Mouse (Mus musculus): Measurements from ENCODE around the gene Inpp5b. TPM values are rescaled to one million over a fixed set of nuclear protein-coding genes. Genes with fewer than 3 reads are reported as not detected.

Inpp5b gene
- polyA plus RNA-seq (2016; fragmentation: Nextera tagmentation; extraction: Ambion mirVana) = 28.7 and 29.5 TPM in 2 replicates

- no peaks in the 10 kb centered on the region for H3K27me3 ChIP-seq
- H3K36me3 ChIP-seq = no peaks in the 10 kb centered on the region
- peak within 1 kb of the TSS; percentile 60 for H3K4me3 ChIP-seq
- H3K27ac ChIP-seq = 0 out of 2 replicates have a peak within 1 kb of the TSS, but pooled peaks have one; percentile 12
- ATAC-seq (ENCODE audit: insufficient number of reproducible peaks, insufficient read depth, low FRiP score, low TSS enrichment) = peak; percentile 85
- 17% methylated on average over 25 of the region's 25 CpGs for WGBS
- H3K4me2 ChIP-seq (replicated peaks) = peak within 1 kb of the TSS; percentile 69
- 0 out of 2 replicates have a peak, but pooled peaks cover 3% of the 10 kb centered on the region for H3K4me1 ChIP-seq
- peak within 1 kb of the TSS; percentile 64 for H3K9ac ChIP-seq
- H3K9me3 ChIP-seq = no peaks in the 10 kb centered on the region
These were observed at the start of gene Inpp5b for GRCm38 (mm10) chr4:124741376-124742343. Gene Inpp5b (plus strand): TSS chr4:124741850.

DNA sequence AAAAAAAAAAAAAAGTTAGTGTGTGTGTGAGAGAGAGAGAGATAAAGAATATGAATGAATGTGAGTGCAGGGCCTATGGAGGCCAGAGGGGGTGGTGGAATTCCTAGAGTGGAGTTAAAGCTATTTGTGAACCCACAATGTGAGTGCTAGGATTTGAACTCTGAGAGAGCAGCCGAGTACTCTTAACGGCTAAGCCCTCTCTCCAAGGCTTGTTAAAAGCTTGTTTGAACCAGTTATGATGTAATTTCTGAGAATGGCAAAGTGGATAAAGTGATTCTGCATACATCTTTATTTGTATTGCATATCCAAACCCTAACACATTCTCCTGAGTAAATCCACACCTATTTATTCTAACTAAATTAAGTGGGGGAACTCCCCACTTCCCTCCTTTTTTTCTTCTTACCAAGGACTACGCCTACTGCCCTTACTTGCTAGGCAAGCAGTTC lies 49.2 kb upstream of the Inpp5b start:
- Histone ChIP-seq H3K9me3 (no peaks in the 10 kb centered on the region), H3K27ac (no peak overlapping the region), H3K36me3 (peaks cover 7% of the 10 kb centered on the region; the same call in 1 of the 2 replicates), H3K4me1 (peaks cover 16% of the 10 kb centered on the region; the same call in 1 of the 2 replicates), H3K4me2 (replicated peaks) (peak overlapping the region; percentile 68), H3K9ac (peak overlapping the region; percentile 81), H3K4me3 (peak overlapping the region; percentile 87), H3K27me3 (0 out of 2 replicates have a peak, but pooled peaks cover 4% of the 10 kb centered on the region)
- no peak for ATAC-seq (ENCODE audit: insufficient number of reproducible peaks, insufficient read depth, low FRiP score, low TSS enrichment)
- 67% methylated on average over 3 of the region's 3 CpGs for WGBS

GRCm38 (mm10) chr4:124693135-124693894 lies 48.3 kb upstream of the Inpp5b start, which contains the start of gene Utp11:
Gene Utp11 (minus strand): TSS chr4:124693600.
- Histone ChIP-seq H3K4me1 (peaks cover 16% of the 10 kb centered on the region; the same call in 1 of the 2 replicates), H3K4me3 (peak within 1 kb of the TSS; percentile 87), H3K4me2 (replicated peaks) (peak within 1 kb of the TSS; percentile 68), H3K27me3 (0 out of 2 replicates have a peak, but pooled peaks cover 4% of the 10 kb centered on the region), H3K27ac (peak within 1 kb of the TSS; percentile 55; the same call in 1 of the 2 replicates), H3K9me3 (no peaks in the 10 kb centered on the region), H3K36me3 (peaks cover 7% of the 10 kb centered on the region; the same call in 1 of the 2 replicates), H3K9ac (peak within 1 kb of the TSS; percentile 81)
- under 1% methylated on average over 43 of the region's 43 CpGs for WGBS
- peak; percentile 92 for ATAC-seq (ENCODE audit: insufficient number of reproducible peaks, insufficient read depth, low FRiP score, low TSS enrichment)

- Histone ChIP-seq H3K4me3 (no peak overlapping the region), H3K36me3 (0 out of 2 replicates have a peak, but pooled peaks cover under 1% of the 10 kb centered on the region), H3K9ac (no peak overlapping the region), H3K4me2 (replicated peaks) (no peak overlapping the region), H3K27ac (no peak overlapping the region), H3K27me3 (0 out of 2 replicates have a peak, but pooled peaks cover 4% of the 10 kb centered on the region), H3K4me1 (peaks cover 18% of the 10 kb centered on the region), H3K9me3 (no peaks in the 10 kb centered on the region)
- no peak for ATAC-seq (ENCODE audit: insufficient number of reproducible peaks, insufficient read depth, low FRiP score, low TSS enrichment)
- WGBS = 76% methylated on average over 2 of the region's 2 CpGs
These were observed 47.1 kb upstream of the Inpp5b start for GRCm38 (mm10) chr4:124694572-124694971.

GRCm38 (mm10) chr4:124695786-124696516 lies 45.7 kb upstream of the Inpp5b start:
- Histone ChIP-seq H3K4me3 (no peak overlapping the region), H3K4me1 (peaks cover 21% of the 10 kb centered on the region), H3K9me3 (no peaks in the 10 kb centered on the region), H3K27ac (no peak overlapping the region), H3K4me2 (replicated peaks) (no peak overlapping the region; the same call in 1 of the 2 replicates), H3K9ac (peak overlapping the region; percentile 12; the same call in 1 of the 2 replicates), H3K27me3 (0 out of 2 replicates have a peak, but pooled peaks cover 4% of the 10 kb centered on the region), H3K36me3 (no peaks in the 10 kb centered on the region)
- WGBS = 14% methylated on average over 18 of the region's 18 CpGs
- no peak for ATAC-seq (ENCODE audit: insufficient number of reproducible peaks, insufficient read depth, low FRiP score, low TSS enrichment)

- no peak for ATAC-seq (ENCODE audit: insufficient number of reproducible peaks, insufficient read depth, low FRiP score, low TSS enrichment)
- H3K9ac ChIP-seq = peak overlapping the region; percentile 98
- 0 out of 2 replicates have a peak, but pooled peaks cover 4% of the 10 kb centered on the region for H3K27me3 ChIP-seq
- H3K4me1 ChIP-seq = peaks cover 50% of the 10 kb centered on the region
- peak overlapping the region; percentile 97 for H3K27ac ChIP-seq
- H3K36me3 ChIP-seq = no peaks in the 10 kb centered on the region
- peak overlapping the region; percentile 95 for H3K4me3 ChIP-seq
- H3K4me2 ChIP-seq (replicated peaks) = peak overlapping the region; percentile 80
- no peaks in the 10 kb centered on the region for H3K9me3 ChIP-seq
- WGBS = 3% methylated on average over 6 of the region's 6 CpGs
These were observed 41.9 kb upstream of the Inpp5b start for GRCm38 (mm10) chr4:124699791-124700190.

DNA sequence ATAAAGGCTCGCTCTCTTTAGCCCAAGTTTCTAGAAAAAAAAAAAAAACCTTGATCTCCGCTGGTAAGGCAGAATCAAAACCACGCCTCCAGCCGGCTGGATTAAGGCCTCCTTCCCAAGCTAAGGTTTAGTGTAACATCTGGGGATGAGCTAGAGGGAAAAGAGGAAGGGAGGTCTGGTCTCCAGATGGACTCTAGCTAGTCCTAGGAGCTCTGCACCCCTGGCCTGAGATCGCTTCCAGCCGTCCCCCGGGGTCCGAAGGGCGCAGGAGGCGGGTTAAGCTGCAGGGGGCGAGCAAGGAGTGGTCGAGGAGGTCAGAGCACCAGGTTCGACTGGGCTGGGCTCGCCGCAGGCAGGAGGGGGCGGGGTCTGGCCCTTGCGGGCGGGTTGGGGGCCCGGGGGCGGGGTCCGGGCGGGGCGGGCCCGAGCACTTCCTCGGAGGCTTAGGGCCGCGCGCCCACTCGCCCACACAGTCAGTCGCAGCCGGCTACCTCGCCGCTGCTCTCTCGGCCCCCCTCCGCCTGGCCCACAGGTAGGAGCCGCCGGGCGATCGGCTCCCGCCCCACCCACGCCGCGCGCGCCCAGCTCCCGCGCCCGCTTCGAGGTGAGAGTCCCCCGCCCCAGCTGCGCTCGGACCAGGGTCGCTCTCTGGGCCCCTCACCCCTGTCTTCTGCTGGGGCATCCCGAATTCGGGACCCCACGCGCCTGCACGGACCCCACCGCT lies 41.2 kb upstream of the Inpp5b start, which contains the start of gene Fhl3:
Gene Fhl3 (plus strand): TSS at position 454 of the 724 bp plus-strand sequence.
- under 1% methylated on average over 47 of the region's 59 CpGs for WGBS
- H3K4me3 ChIP-seq = peak within 1 kb of the TSS; percentile 95
- H3K27me3 ChIP-seq = no peaks in the 10 kb centered on the region
- H3K36me3 ChIP-seq = 0 out of 2 replicates have a peak, but pooled peaks cover 3% of the 10 kb centered on the region
- H3K9ac ChIP-seq = peak within 1 kb of the TSS; percentile 98
- ATAC-seq (ENCODE audit: insufficient number of reproducible peaks, insufficient read depth, low FRiP score, low TSS enrichment) = peak; percentile 61
- peak within 1 kb of the TSS; percentile 80 for H3K4me2 ChIP-seq (replicated peaks)
- H3K4me1 ChIP-seq = peaks cover 56% of the 10 kb centered on the region
- H3K9me3 ChIP-seq = no peaks in the 10 kb centered on the region
- peak within 1 kb of the TSS; percentile 97 for H3K27ac ChIP-seq

DNA sequence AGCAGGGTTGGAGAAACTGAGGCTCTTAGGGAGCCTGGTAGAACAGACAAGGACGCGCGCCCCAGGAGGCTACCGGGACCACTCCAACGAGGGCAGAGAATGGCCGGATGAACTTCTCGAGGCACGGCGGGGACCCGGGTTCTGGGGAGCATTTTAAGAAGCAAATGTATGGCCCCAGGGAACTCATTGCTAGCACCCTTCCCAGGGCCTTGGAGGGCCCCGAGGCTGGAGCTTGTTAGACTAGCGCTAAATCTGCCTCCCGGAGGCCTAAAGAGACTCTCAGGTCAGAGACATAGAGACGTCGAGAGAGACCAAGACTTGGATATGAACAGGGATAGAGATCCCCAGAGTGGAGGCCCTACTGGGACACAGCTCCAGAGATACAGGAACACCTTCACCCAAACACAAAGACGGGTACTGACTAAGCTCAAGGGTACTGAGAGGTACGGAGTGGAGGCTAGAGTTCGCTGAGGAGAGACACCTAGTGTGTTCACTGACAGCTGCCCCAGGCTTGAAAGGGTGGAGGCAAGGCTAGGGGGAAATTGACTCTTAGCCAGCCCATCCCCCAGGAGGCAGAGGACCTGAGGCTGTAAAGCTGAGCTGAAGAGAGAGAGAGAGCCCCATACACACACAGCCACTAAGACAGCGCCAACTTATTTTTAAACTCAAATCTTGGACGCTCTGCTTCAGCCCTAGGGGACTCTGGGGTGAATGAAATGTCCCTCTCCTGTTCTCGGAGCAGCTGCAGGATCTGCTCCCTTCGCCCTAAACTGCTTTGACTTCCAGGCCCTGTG lies 40.4 kb upstream of the Inpp5b start:
- 0 out of 2 replicates have a peak, but pooled peaks have one; percentile 3 for ATAC-seq (ENCODE audit: insufficient number of reproducible peaks, insufficient read depth, low FRiP score, low TSS enrichment)
- H3K9me3 ChIP-seq = no peaks in the 10 kb centered on the region
- peak overlapping the region; percentile 95 for H3K4me3 ChIP-seq
- peak overlapping the region; percentile 98 for H3K9ac ChIP-seq
- peaks cover 55% of the 10 kb centered on the region for H3K4me1 ChIP-seq
- peaks cover 12% of the 10 kb centered on the region for H3K36me3 ChIP-seq
- H3K4me2 ChIP-seq (replicated peaks) = peak overlapping the region; percentile 80
- peak overlapping the region; percentile 97 for H3K27ac ChIP-seq
- WGBS = under 1% methylated on average over 22 of the region's 22 CpGs
- no peaks in the 10 kb centered on the region for H3K27me3 ChIP-seq

- H3K4me1 ChIP-seq = peaks cover 54% of the 10 kb centered on the region
- no peaks in the 10 kb centered on the region for H3K27me3 ChIP-seq
- no peak for ATAC-seq (ENCODE audit: insufficient number of reproducible peaks, insufficient read depth, low FRiP score, low TSS enrichment)
- peaks cover 16% of the 10 kb centered on the region for H3K36me3 ChIP-seq
- H3K9me3 ChIP-seq = no peaks in the 10 kb centered on the region
- H3K4me2 ChIP-seq (replicated peaks) = peak overlapping the region; percentile 80
- H3K4me3 ChIP-seq = peak overlapping the region; percentile 95
- WGBS = 28% methylated on average over 4 of the region's 5 CpGs
- peak overlapping the region; percentile 97 for H3K27ac ChIP-seq
- H3K9ac ChIP-seq = peak overlapping the region; percentile 98
These were observed 39.7 kb upstream of the Inpp5b start for GRCm38 (mm10) chr4:124701916-124702315.
